Mouse (Mus musculus) testis, adult 2 months (tissue): ENCODE measurements around the gene L2hgdh. TPM values are rescaled to one million over a fixed set of nuclear protein-coding genes. Genes with fewer than 3 reads are reported as not detected.
"Not testable (repeated sequence)": the region's sequence is repeated elsewhere in the genome, so short reads cannot be mapped to it uniquely, and the experiment has no call there.

ENCODE experiments used
- H3K27ac ChIP-seq: fragments of 200-500 bp; 2 replicates; pipeline ENCODE4 v1.5.1; 2012; ENCODE audit warnings: low read depth, low read length; ENCODE audit not compliant: control insufficient read depth, insufficient read depth
- H3K27me3 ChIP-seq: fragments of 200-500 bp; 2 replicates; pipeline ENCODE4 v1.6.1; 2012; ENCODE audit warnings: mild to moderate bottlenecking, low read length, moderate library complexity; ENCODE audit not compliant: control insufficient read depth, insufficient read depth
- H3K36me3 ChIP-seq: fragments of 200-500 bp; 2 replicates; pipeline ENCODE4 v1.6.1; 2012; ENCODE audit warnings: mild to moderate bottlenecking, low read length; ENCODE audit not compliant: control insufficient read depth, insufficient read depth
- H3K4me1 ChIP-seq: fragments of 200-500 bp; 2 replicates; pipeline ENCODE4 v1.6.1; 2012; ENCODE audit warnings: low read length; ENCODE audit not compliant: control insufficient read depth, insufficient read depth
- H3K4me3 ChIP-seq: fragments of 200-500 bp; 2 replicates; pipeline ENCODE4 v1.5.1; 2012; ENCODE audit warnings: low read depth, mild to moderate bottlenecking, low read length, moderate library complexity, mixed read lengths; ENCODE audit not compliant: control insufficient read depth
- CTCF ChIP-seq: fragments of 200-500 bp; IDR thresholded peaks from 2 replicates; pipeline ENCODE4 v1.5.1; 2012; ENCODE audit warnings: low read depth, mild to moderate bottlenecking, inconsistent platforms, low read length, moderate library complexity; ENCODE audit not compliant: control insufficient read depth, insufficient read depth, insufficient replicate concordance
- POLR2A ChIP-seq: fragments of 200-500 bp; IDR thresholded peaks from 2 replicates; pipeline ENCODE4 v1.6.1; 2012; ENCODE audit warnings: low read depth, mild to moderate bottlenecking, inconsistent platforms, low read length, moderate library complexity; ENCODE audit not compliant: control insufficient read depth
- polyA plus RNA-seq: library from polyadenylated mRNA; depleted of rRNA; stranded (reverse); fragments of >200 nt; gene quantifications from 2 replicates; pipeline ENCODE4 v1.2.3, GENCODE M21; 2012

The L2hgdh gene
- polyA plus RNA-seq, 1 experiment: 9.4 TPM

GRCm38 (mm10) chr12:69681566-69682061 lies 43.1 kb downstream of the L2hgdh start, which contains the start of gene Sos2:
TSS of gene Sos2 (minus strand) at chr12:69681852.
- Histone ChIP-seq H3K27ac (peak within 1 kb of the TSS; percentile 88), H3K36me3 (no peaks in the 10 kb centered on the region), H3K4me3 (peak within 1 kb of the TSS; percentile 94), H3K4me1 (peaks cover 13% of the 10 kb centered on the region), H3K27me3 (no peaks in the 10 kb centered on the region)
- TF ChIP-seq CTCF (no peak), POLR2A (no peak)

GRCm38 (mm10) chr12:69680635-69681565 lies 43.8 kb downstream of the L2hgdh start:
- H3K27me3 ChIP-seq: no peaks in the 10 kb centered on the region
- peak overlapping the region; percentile 94 for H3K4me3 ChIP-seq
- TF ChIP-seq CTCF (no peak), POLR2A (0 out of 2 replicates have a peak, but pooled peaks have one; percentile 16)
- H3K27ac ChIP-seq: peak overlapping the region; percentile 88
- H3K4me1 ChIP-seq: peaks cover 13% of the 10 kb centered on the region
- H3K36me3 ChIP-seq: no peaks in the 10 kb centered on the region

- Histone ChIP-seq H3K4me1 (peaks cover 9% of the 10 kb centered on the region), H3K27ac (no peak overlapping the region), H3K36me3 (no peaks in the 10 kb centered on the region), H3K4me3 (no peak overlapping the region), H3K27me3 (no peaks in the 10 kb centered on the region)
- no peak for TF ChIP-seq CTCF
- no peak for TF ChIP-seq POLR2A
Measured at GRCm38 (mm10) chr12:69676157-69676556, 48.5 kb downstream of the L2hgdh start.

GRCm38 (mm10) chr12:69674576-69675537 lies 49.8 kb downstream of the L2hgdh start:
- no peak overlapping the region for H3K4me3 ChIP-seq
- H3K27me3 ChIP-seq: no peaks in the 10 kb centered on the region
- TF ChIP-seq POLR2A: no peak
- H3K27ac ChIP-seq: no peak overlapping the region
- no peaks in the 10 kb centered on the region for H3K36me3 ChIP-seq
- H3K4me1 ChIP-seq: no peaks in the 10 kb centered on the region

- Histone ChIP-seq H3K27ac (no peak overlapping the region), H3K27me3 (no peaks in the 10 kb centered on the region), H3K4me3 (no peak overlapping the region), H3K36me3 (no peaks in the 10 kb centered on the region), H3K4me1 (no peaks in the 10 kb centered on the region)
- TF ChIP-seq CTCF (no peak), POLR2A (no peak)
Measured at GRCm38 (mm10) chr12:69674176-69674575, 50.5 kb downstream of the L2hgdh start.

GRCm38 (mm10) chr12:69666721-69667120 lies 58.0 kb downstream of the L2hgdh start:
- Histone ChIP-seq H3K27ac (no peak overlapping the region), H3K27me3 (no peaks in the 10 kb centered on the region), H3K4me1 (no peaks in the 10 kb centered on the region), H3K36me3 (no peaks in the 10 kb centered on the region), H3K4me3 (no peak overlapping the region)
- TF ChIP-seq POLR2A (no peak), CTCF (no peak)

GRCm38 (mm10) chr12:69661658-69662057 lies 63.0 kb downstream of the L2hgdh start:
- TF ChIP-seq POLR2A: no peak
- TF ChIP-seq CTCF: no peak
- Histone ChIP-seq H3K27me3 (no peaks in the 10 kb centered on the region), H3K4me3 (no peak overlapping the region), H3K27ac (no peak overlapping the region), H3K36me3 (no peaks in the 10 kb centered on the region), H3K4me1 (no peaks in the 10 kb centered on the region)

- not testable (repeated sequence) for H3K27ac ChIP-seq, H3K27me3 ChIP-seq, H3K36me3 ChIP-seq, H3K4me1 ChIP-seq, H3K4me3 ChIP-seq
Measured at GRCm38 (mm10) chr12:69653973-69654372, 70.7 kb downstream of the L2hgdh start.
